Mouse (Mus musculus) erythroblast, embryonic 14.5 days (primary cell): ENCODE results near the gene Ptprn.

Experiments
- GATA1 ChIP-seq: IDR thresholded peaks from 2 replicates; pipeline ENCODE4 v1.6.1; 2012; ENCODE audit warnings: low read length, inconsistent platforms, mixed read lengths
- TAL1 ChIP-seq: IDR thresholded peaks from 3 replicates; pipeline ENCODE4 v1.6.1; 2012; ENCODE audit warnings: low read length, inconsistent platforms, mixed read lengths

DNA sequence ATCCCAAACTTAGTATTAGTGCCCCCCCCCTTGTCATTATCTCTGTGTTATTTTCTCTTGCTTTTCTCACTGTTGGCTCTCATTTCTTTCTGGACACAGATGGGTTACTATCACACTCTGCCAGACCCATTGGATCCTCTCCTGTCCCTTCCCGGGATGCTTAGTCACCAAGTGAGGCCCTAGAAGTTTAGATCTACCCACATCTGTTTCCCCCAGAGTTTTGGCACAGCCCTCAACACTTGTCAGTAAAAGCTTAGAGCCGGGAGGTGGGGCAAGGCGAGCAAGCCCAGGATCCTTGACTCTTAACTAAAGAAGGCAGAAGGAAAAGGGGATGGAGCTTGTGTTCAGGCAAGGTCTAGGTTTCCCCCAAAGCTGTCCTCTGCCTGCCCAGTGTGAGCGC lies 35.1 kb downstream of the Ptprn start:
- TF ChIP-seq TAL1 (peak; percentile 50), GATA1 (no peak)
